Mouse (Mus musculus): Measurements from ENCODE around the gene Brpf1. TPM values are rescaled to one million over a fixed set of nuclear protein-coding genes. Genes with fewer than 3 reads are reported as not detected.

Brpf1 gene
- total and polyA plus RNA-seq, 2 experiments from 2014 or later: 12.3 to 34.4 TPM

- no peaks in the 10 kb centered on the region for H3K9me3 ChIP-seq (ENCODE audit: low read length)
- no peak overlapping the region for H3K9ac ChIP-seq (replicated peaks; ENCODE audit: low read length)
- TF ChIP-seq CTCF (IDR thresholded peaks at IDR 0.05; ENCODE audit: low read depth): no peak
- WGBS: 64% methylated on average over 8 of the region's 8 CpGs
- ATAC-seq (no peak), DNase-seq (ENCODE audit: low spot score) (no peak)
- H3K4me2 ChIP-seq (ENCODE audit: low read depth, low read length): no peak overlapping the region
- no peaks in the 10 kb centered on the region for H3K27me3 ChIP-seq (ENCODE audit: insufficient read depth, low read length)
- H3K4me1 ChIP-seq (ENCODE audit: insufficient read depth, low read length): no peaks in the 10 kb centered on the region
- H3K4me3 ChIP-seq (ENCODE audit: low read length): no peak overlapping the region
- no peak overlapping the region for H3K27ac ChIP-seq
- peaks cover 22% of the 10 kb centered on the region for H3K36me3 ChIP-seq (ENCODE audit: insufficient read depth, low read length)
Observed at GRCm38 (mm10) chr6:113364518-113365135, 57.7 kb downstream of the Brpf1 start.

- Histone ChIP-seq H3K4me1 (ENCODE audit: insufficient read depth, low read length) (no peaks in the 10 kb centered on the region), H3K4me2 (ENCODE audit: low read depth, low read length) (no peak overlapping the region), H3K9me3 (ENCODE audit: low read length) (no peaks in the 10 kb centered on the region), H3K27ac (no peak overlapping the region), H3K4me3 (ENCODE audit: low read length) (no peak overlapping the region), H3K27me3 (ENCODE audit: insufficient read depth, low read length) (no peaks in the 10 kb centered on the region), H3K36me3 (ENCODE audit: insufficient read depth, low read length) (peaks cover 41% of the 10 kb centered on the region), H3K9ac (replicated peaks; ENCODE audit: low read length) (no peak overlapping the region)
- 79% methylated on average over 6 of the region's 6 CpGs for WGBS
- ATAC-seq (no peak), DNase-seq (ENCODE audit: low spot score) (no peak)
- TF ChIP-seq CTCF (IDR thresholded peaks at IDR 0.05; ENCODE audit: low read depth): no peak
Observed at GRCm38 (mm10) chr6:113366639-113367038, 59.7 kb downstream of the Brpf1 start.

- Histone ChIP-seq H3K4me2 (ENCODE audit: low read depth, low read length) (no peak overlapping the region), H3K9me3 (ENCODE audit: low read length) (no peaks in the 10 kb centered on the region), H3K9ac (replicated peaks; ENCODE audit: low read length) (no peak overlapping the region), H3K4me3 (ENCODE audit: low read length) (no peak overlapping the region), H3K27ac (no peak overlapping the region), H3K36me3 (ENCODE audit: insufficient read depth, low read length) (peaks cover 50% of the 10 kb centered on the region), H3K4me1 (ENCODE audit: insufficient read depth, low read length) (no peaks in the 10 kb centered on the region), H3K27me3 (ENCODE audit: insufficient read depth, low read length) (no peaks in the 10 kb centered on the region)
- 100% methylated on average over 1 of the region's 1 CpGs for WGBS
- ATAC-seq (no peak), DNase-seq (ENCODE audit: low spot score) (no peak)
- no peak for TF ChIP-seq CTCF (IDR thresholded peaks at IDR 0.05; ENCODE audit: low read depth)
Observed at GRCm38 (mm10) chr6:113367574-113367973, 60.6 kb downstream of the Brpf1 start.

GRCm38 (mm10) chr6:113368124-113368523 lies 61.2 kb downstream of the Brpf1 start:
- Histone ChIP-seq H3K27me3 (ENCODE audit: insufficient read depth, low read length) (no peaks in the 10 kb centered on the region), H3K27ac (peak overlapping the region; percentile 48; the same call in 1 of the 2 replicates), H3K4me3 (ENCODE audit: low read length) (no peak overlapping the region), H3K9me3 (ENCODE audit: low read length) (no peaks in the 10 kb centered on the region), H3K4me1 (ENCODE audit: insufficient read depth, low read length) (no peaks in the 10 kb centered on the region), H3K9ac (replicated peaks; ENCODE audit: low read length) (no peak overlapping the region), H3K4me2 (ENCODE audit: low read depth, low read length) (no peak overlapping the region), H3K36me3 (ENCODE audit: insufficient read depth, low read length) (peaks cover 54% of the 10 kb centered on the region)
- DNase-seq (ENCODE audit: low spot score) (no peak), ATAC-seq (no peak)
- 84% methylated on average over 7 of the region's 7 CpGs for WGBS
- TF ChIP-seq CTCF (IDR thresholded peaks at IDR 0.05; ENCODE audit: low read depth): no peak

- 65% methylated on average over 5 of the region's 5 CpGs for WGBS
- no peak for TF ChIP-seq CTCF (IDR thresholded peaks at IDR 0.05; ENCODE audit: low read depth)
- H3K27ac ChIP-seq: no peak overlapping the region
- DNase-seq (ENCODE audit: low spot score) (peak; percentile 31), ATAC-seq (peak; percentile 68)
- H3K36me3 ChIP-seq (ENCODE audit: insufficient read depth, low read length): peaks cover 59% of the 10 kb centered on the region
- no peaks in the 10 kb centered on the region for H3K4me1 ChIP-seq (ENCODE audit: insufficient read depth, low read length)
- no peak overlapping the region for H3K4me3 ChIP-seq (ENCODE audit: low read length)
- H3K9me3 ChIP-seq (ENCODE audit: low read length): no peaks in the 10 kb centered on the region
- H3K27me3 ChIP-seq (ENCODE audit: insufficient read depth, low read length): no peaks in the 10 kb centered on the region
- no peak overlapping the region for H3K9ac ChIP-seq (replicated peaks; ENCODE audit: low read length)
- no peak overlapping the region for H3K4me2 ChIP-seq (ENCODE audit: low read depth, low read length)
Observed at GRCm38 (mm10) chr6:113368577-113368976, 61.6 kb downstream of the Brpf1 start.

- 95% methylated on average over 20 of the region's 20 CpGs for WGBS
- Histone ChIP-seq H3K9me3 (ENCODE audit: low read length) (no peaks in the 10 kb centered on the region), H3K36me3 (ENCODE audit: insufficient read depth, low read length) (peaks cover 74% of the 10 kb centered on the region), H3K27me3 (ENCODE audit: insufficient read depth, low read length) (no peaks in the 10 kb centered on the region), H3K4me1 (ENCODE audit: insufficient read depth, low read length) (no peaks in the 10 kb centered on the region), H3K4me3 (ENCODE audit: low read length) (no peak overlapping the region), H3K4me2 (ENCODE audit: low read depth, low read length) (no peak overlapping the region), H3K27ac (no peak overlapping the region), H3K9ac (replicated peaks; ENCODE audit: low read length) (no peak overlapping the region)
- ATAC-seq (no peak), DNase-seq (ENCODE audit: low spot score) (no peak)
- TF ChIP-seq CTCF (IDR thresholded peaks at IDR 0.05; ENCODE audit: low read depth): no peak
Observed at GRCm38 (mm10) chr6:113370194-113370929, 63.4 kb downstream of the Brpf1 start.

- peaks cover 6% of the 10 kb centered on the region; the same call in 1 of the 2 replicates for H3K4me1 ChIP-seq (ENCODE audit: insufficient read depth, low read length)
- ATAC-seq: no peak
- H3K27me3 ChIP-seq (ENCODE audit: insufficient read depth, low read length): no peaks in the 10 kb centered on the region
- DNase-seq (ENCODE audit: low spot score): no peak
- H3K36me3 ChIP-seq (ENCODE audit: insufficient read depth, low read length): peaks cover 68% of the 10 kb centered on the region
- no peak overlapping the region for H3K4me2 ChIP-seq (ENCODE audit: low read depth, low read length)
- no peaks in the 10 kb centered on the region for H3K9me3 ChIP-seq (ENCODE audit: low read length)
- no peak overlapping the region for H3K27ac ChIP-seq
- H3K9ac ChIP-seq (replicated peaks; ENCODE audit: low read length): no peak overlapping the region
- no peak overlapping the region for H3K4me3 ChIP-seq (ENCODE audit: low read length)
- no peak for TF ChIP-seq CTCF (IDR thresholded peaks at IDR 0.05; ENCODE audit: low read depth)
- 94% methylated on average over 4 of the region's 4 CpGs for WGBS
Observed at GRCm38 (mm10) chr6:113373491-113373890, 66.6 kb downstream of the Brpf1 start.

Other genes starting within 250 kb of the Brpf1 start
- gene Setd5, start 229.8 kb upstream of the Brpf1 start, total RNA-seq (2014; rRNA removed): 82.3 and 94.4 TPM in 2 replicates
- gene Setd5, start 229.8 kb upstream of the Brpf1 start, polyA plus RNA-seq (2015; fragmentation: Nextera tagmentation; extraction: Ambion mirVana): 47.1 and 50.0 TPM in 2 replicates
- 64.9 and 72.9 TPM in 2 replicates for gene Lhfpl4, start 111.8 kb upstream of the Brpf1 start, total RNA-seq (2014; rRNA removed)
- gene Lhfpl4, start 111.8 kb upstream of the Brpf1 start, polyA plus RNA-seq (2015; fragmentation: Nextera tagmentation; extraction: Ambion mirVana): 50.9 and 56.0 TPM in 2 replicates
- gene Mtmr14, start 69.3 kb upstream of the Brpf1 start, total RNA-seq (2014; rRNA removed): 48.9 and 49.8 TPM in 2 replicates
- gene Mtmr14, start 69.3 kb upstream of the Brpf1 start, polyA plus RNA-seq (2015; fragmentation: Nextera tagmentation; extraction: Ambion mirVana): 29.1 and 34.8 TPM in 2 replicates
- gene Cpne9, start 24.8 kb upstream of the Brpf1 start, total RNA-seq (2014; rRNA removed): 4.2 and 16.9 TPM in 2 replicates
- gene Cpne9, start 24.8 kb upstream of the Brpf1 start, polyA plus RNA-seq (2015; fragmentation: Nextera tagmentation; extraction: Ambion mirVana): 16.1 and 18.6 TPM in 2 replicates
- gene Ogg1, start 19.8 kb downstream of the Brpf1 start, total RNA-seq (2014; rRNA removed): 14.6 and 17.9 TPM in 2 replicates
- 8.6 and 8.9 TPM in 2 replicates for gene Ogg1, start 19.8 kb downstream of the Brpf1 start, polyA plus RNA-seq (2015; fragmentation: Nextera tagmentation; extraction: Ambion mirVana)
- gene Camk1, start 36.8 kb downstream of the Brpf1 start, total RNA-seq (2014; rRNA removed): 96.5 and 105 TPM in 2 replicates
- gene Camk1, start 36.8 kb downstream of the Brpf1 start, polyA plus RNA-seq (2015; fragmentation: Nextera tagmentation; extraction: Ambion mirVana): 109 and 111 TPM in 2 replicates
- gene Tada3, start 70.7 kb downstream of the Brpf1 start, total RNA-seq (2014; rRNA removed): 26.2 and 33.1 TPM in 2 replicates
- 57.5 and 61.8 TPM in 2 replicates for gene Tada3, start 70.7 kb downstream of the Brpf1 start, polyA plus RNA-seq (2015; fragmentation: Nextera tagmentation; extraction: Ambion mirVana)
- 178 and 195 TPM in 2 replicates for gene Arpc4, start 71.0 kb downstream of the Brpf1 start, total RNA-seq (2014; rRNA removed)
- gene Arpc4, start 71.0 kb downstream of the Brpf1 start, polyA plus RNA-seq (2015; fragmentation: Nextera tagmentation; extraction: Ambion mirVana): 475 and 479 TPM in 2 replicates
- 11.9 and 13.1 TPM in 2 replicates for gene Ttll3, start 82.1 kb downstream of the Brpf1 start, total RNA-seq (2014; rRNA removed)
- gene Ttll3, start 82.1 kb downstream of the Brpf1 start, polyA plus RNA-seq (2015; fragmentation: Nextera tagmentation; extraction: Ambion mirVana): 10.3 and 11.6 TPM in 2 replicates
- 20.8 and 23.6 TPM in 2 replicates for gene Rpusd3, start 112.2 kb downstream of the Brpf1 start, total RNA-seq (2014; rRNA removed)
- 24.2 and 27.3 TPM in 2 replicates for gene Rpusd3, start 112.2 kb downstream of the Brpf1 start, polyA plus RNA-seq (2015; fragmentation: Nextera tagmentation; extraction: Ambion mirVana)
- gene Cidec, start 128.6 kb downstream of the Brpf1 start, total RNA-seq (2014; rRNA removed): not detected in 2 replicates
- gene Cidec, start 128.6 kb downstream of the Brpf1 start, polyA plus RNA-seq (2015; fragmentation: Nextera tagmentation; extraction: Ambion mirVana): not detected in 2 replicates
- 48.6 and 57.9 TPM in 2 replicates for gene Jagn1, start 135.4 kb downstream of the Brpf1 start, total RNA-seq (2014; rRNA removed)
- gene Jagn1, start 135.4 kb downstream of the Brpf1 start, polyA plus RNA-seq (2015; fragmentation: Nextera tagmentation; extraction: Ambion mirVana): 80.2 and 82.3 TPM in 2 replicates
- gene Il17re, start 151.3 kb downstream of the Brpf1 start, total RNA-seq (2014; rRNA removed): 0.10 TPM in 1 of 2 replicates, not detected in the other
- 0.48 and 0.75 TPM in 2 replicates for gene Il17re, start 151.3 kb downstream of the Brpf1 start, polyA plus RNA-seq (2015; fragmentation: Nextera tagmentation; extraction: Ambion mirVana)
- gene Il17rc, start 164.3 kb downstream of the Brpf1 start, total RNA-seq (2014; rRNA removed): 7.3 and 9.0 TPM in 2 replicates
- gene Il17rc, start 164.3 kb downstream of the Brpf1 start, polyA plus RNA-seq (2015; fragmentation: Nextera tagmentation; extraction: Ambion mirVana): 5.2 and 7.0 TPM in 2 replicates
- gene Creld1, start 176.2 kb downstream of the Brpf1 start, total RNA-seq (2014; rRNA removed): 41.6 and 51.1 TPM in 2 replicates
- 60.2 and 65.0 TPM in 2 replicates for gene Creld1, start 176.2 kb downstream of the Brpf1 start, polyA plus RNA-seq (2015; fragmentation: Nextera tagmentation; extraction: Ambion mirVana)
- gene Prrt3, start 194.8 kb downstream of the Brpf1 start, total RNA-seq (2014; rRNA removed): 40.4 and 41.7 TPM in 2 replicates
- 15.7 and 15.8 TPM in 2 replicates for gene Prrt3, start 194.8 kb downstream of the Brpf1 start, polyA plus RNA-seq (2015; fragmentation: Nextera tagmentation; extraction: Ambion mirVana)
- 81.0 and 86.8 TPM in 2 replicates for gene Emc3, start 224.5 kb downstream of the Brpf1 start, total RNA-seq (2014; rRNA removed)
- 120 and 124 TPM in 2 replicates for gene Emc3, start 224.5 kb downstream of the Brpf1 start, polyA plus RNA-seq (2015; fragmentation: Nextera tagmentation; extraction: Ambion mirVana)
- gene Fancd2, start 224.5 kb downstream of the Brpf1 start, total RNA-seq (2014; rRNA removed): 3.8 and 4.5 TPM in 2 replicates
- 2.1 and 2.7 TPM in 2 replicates for gene Fancd2, start 224.5 kb downstream of the Brpf1 start, polyA plus RNA-seq (2015; fragmentation: Nextera tagmentation; extraction: Ambion mirVana)